Mouse (Mus musculus): ENCODE data around the gene Ptprd.

The Ptprd gene

DNA sequence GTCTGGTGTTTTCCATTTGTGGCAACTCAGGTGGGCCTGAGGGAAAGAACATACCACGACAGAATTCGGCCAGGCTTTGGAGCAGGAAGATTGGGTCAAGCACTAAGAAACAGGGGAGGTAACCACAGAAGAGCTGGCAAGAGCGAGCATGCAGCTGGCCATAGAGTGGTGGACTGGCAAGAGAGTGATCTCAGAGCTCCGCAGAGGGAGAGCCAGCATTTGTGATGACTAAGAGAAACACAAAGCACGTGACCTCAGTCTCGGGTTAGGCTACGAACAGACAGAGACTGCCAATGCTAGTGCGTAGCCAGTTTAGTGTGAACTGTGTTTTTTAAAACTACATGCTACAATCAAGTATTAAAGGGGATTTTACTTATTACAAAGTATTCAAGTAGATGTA, 1042.9 kb downstream of the Ptprd start:
- 59% methylated on average over 8 of the region's 8 CpGs for WGBS

DNA sequence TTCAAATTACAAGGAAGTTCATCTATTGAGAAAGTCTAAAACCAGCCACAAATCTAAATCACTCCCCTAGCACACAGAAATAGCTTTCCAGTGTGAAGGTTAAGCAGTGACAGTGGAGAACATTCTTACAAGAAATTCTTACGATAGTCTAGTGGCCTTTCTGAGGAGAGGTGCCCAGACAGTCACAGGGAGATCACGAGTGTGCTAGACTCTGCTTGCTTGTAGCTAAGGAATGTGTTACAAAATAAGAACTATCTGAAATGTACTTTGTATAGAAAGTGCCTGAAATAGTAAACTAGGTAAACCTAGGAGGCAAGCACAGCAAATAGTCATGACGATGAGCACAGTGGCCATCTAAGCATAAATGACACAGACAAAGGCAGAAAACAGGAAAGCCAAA, 1054.2 kb downstream of the Ptprd start:
- 61% methylated on average over 3 of the region's 3 CpGs for WGBS

DNA sequence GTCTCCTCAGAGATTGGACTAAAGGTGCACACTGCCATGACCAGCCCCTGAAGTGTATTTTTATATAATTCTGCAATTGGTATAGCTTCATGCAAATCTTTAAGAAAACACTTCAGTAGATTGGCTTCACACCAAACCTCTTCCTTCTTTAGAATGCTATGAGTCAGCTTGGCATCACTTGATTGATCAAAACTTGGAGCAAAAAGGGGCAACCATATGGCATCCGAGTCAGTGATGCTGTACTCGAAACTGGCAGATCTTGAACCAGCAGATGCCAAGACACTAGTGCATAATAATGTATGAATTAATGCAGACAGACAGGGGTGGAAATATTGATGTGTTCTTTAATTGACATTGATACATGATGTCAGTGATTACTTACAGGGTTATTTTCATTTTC, 1056.2 kb downstream of the Ptprd start:
- WGBS, result 10% methylated on average over 2 of the region's 2 CpGs

DNA sequence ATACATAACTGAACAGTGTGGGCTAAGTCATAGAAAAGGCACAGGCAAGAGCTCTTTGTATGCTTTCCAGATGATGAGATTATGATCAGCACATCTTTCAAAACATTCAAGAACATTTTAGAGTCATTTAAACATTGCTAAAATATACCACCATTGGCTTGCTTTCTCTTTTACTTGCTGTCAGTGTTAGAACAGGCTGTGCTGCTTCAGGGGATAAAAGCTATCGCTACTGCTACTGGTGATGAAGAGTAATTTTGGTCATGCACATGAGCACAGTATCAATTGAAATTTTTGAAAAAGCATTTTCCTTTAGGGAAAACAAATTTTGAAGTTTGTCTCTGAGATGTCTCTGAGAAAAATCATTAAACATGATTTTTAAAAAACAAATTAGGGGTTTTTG, 1056.7 kb downstream of the Ptprd start:
- WGBS, result 58% methylated on average over 1 of the region's 1 CpGs

DNA sequence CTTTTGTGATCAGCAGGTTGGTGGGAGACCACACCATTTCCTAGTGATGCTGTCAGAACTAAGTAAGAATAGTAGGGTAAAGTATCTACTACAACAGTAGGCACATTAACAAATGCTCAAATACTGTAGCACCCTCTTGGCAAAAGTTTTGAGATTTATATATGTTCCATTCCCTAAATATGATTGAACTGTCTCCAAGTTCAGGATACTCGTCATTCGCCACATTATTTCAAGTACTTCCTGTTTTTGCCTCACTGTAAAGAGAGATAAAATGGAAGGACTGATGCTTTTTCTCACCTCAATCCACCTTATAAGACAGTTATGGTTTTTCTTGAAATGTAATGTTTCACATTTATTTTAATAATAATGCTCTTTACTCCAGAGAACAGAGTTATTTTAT, 1086.9 kb downstream of the Ptprd start:
- WGBS, result 47% methylated on average over 2 of the region's 2 CpGs

DNA sequence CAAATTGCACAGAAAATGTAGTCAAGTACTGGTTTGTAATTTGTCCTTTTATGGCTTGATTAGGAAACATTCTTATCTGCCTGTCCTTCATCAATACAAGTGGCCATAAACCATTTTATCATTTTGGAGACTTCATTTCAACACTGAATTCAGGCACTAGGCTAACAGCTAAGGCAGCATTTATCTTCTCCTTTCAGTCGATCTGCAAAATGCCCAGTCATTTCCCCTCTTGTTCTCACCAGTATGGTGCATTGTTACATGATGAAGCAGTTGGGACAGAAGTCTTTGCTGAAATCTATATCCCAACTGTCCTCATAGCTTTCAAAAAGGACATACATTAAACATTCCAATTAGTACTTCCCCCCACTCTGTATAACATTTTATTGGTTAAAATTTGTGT, 1100.9 kb downstream of the Ptprd start:
- WGBS, result 77% methylated on average over 1 of the region's 1 CpGs

DNA sequence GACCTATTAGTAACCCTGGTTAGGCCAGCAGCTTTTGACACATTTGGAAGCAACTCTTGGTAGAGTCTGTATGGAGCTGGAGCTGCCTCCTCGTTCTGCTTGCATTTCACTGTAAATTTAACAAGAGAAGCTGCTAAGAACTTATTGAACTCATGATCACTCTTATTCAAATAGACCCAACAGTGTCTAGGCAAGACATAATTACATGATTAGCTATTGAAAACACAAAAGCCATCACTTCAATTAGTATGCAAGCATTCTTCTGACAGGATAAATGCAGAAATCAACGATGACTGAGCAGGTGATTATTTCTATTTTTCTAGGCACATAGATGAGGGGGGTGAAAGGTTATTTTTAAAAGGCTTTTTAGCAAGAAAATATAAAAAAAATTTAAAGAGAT, 1104.5 kb downstream of the Ptprd start:
- WGBS, result 60% methylated on average over 2 of the region's 2 CpGs

DNA sequence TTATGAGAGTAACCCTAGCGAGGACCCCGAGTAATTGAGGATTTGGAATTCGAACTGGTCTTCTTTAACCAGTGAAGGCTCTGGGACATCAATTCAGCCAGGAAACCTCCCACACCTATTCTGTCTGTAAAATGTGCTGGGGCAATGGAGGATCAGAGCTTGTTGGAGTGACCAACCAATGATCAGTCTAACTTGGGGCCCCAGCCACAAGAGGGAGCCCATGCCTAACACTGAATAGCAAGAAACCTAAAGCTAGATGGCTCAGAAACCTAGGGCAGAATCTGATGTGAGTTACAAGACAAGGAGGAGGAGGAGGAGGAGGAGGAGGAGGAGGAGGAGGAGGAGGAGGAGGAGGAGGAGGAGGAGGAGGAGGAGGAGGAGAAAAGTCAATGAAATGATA, 1128.6 kb downstream of the Ptprd start:
- 58% methylated on average over 3 of the region's 3 CpGs for WGBS

DNA sequence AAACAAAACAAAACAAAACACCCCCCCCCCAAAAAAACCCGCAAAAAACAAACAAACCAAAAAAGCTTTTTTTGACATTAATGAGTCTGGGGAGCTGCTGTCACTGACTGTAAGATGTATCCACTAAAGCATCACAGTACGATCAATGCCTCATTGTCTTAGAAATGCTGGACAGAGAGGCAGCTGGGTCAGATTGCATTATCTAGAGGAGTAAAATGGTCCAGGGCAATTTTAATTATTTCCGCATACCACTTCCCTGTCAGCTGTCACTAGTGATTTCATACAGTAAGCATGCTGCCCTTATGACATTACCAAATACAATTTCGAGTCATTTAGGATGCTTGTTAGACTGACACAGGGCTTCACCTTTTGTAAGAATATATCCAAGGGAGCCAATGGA, 1134.2 kb downstream of the Ptprd start:
- 74% methylated on average over 4 of the region's 4 CpGs for WGBS

DNA sequence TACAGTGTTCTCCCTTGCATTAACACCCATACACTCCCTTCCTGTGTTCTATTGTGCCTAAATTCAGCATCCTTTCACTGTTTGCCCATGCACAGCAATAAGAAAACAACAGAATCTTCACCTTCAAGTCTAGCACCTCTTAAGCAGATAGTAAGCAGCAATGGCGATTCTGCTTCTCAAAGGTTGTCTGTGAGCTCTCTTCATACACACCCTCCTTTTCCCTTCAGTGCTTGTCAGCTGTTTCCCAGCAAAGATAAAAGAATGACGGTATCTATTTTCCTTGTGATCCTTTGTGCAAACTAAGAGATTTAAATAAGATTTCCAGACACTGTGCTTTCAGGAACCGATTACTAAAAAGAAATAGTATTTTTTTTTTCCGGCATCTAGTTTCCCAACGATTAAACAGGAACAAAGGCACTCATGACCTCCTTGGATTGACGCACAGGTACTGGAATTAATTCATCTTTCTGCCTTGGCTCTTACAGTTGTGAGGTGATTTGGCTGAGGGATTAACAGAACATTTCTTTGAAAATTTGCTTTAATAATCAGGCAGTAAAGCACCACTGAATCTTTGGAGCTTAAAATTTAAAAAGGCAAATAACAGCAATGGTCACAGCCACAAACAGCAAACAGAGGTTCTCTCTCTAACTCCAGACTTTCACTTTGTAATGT, 1161.1 kb downstream of the Ptprd start:
- WGBS, result 44% methylated on average over 6 of the region's 6 CpGs

DNA sequence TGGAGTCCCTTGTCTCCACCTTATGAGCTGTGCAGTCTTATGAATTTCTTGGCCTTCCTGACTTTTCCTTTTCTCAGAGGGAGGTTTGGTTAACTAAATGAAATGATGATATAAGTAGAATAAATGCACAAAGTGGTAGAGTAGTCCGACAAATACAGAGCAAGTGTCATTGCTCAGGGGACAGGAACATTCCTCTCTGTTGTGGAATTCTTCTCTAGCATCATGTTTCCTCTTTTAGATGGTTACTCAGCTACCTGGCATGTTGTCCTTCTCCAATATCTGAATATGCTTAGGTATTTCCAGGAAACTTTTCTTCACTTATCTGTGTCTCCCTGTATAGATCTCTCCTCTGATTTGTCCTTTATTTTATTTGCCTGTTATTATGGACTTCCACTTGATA, 1207.3 kb downstream of the Ptprd start:
- WGBS, result 83% methylated on average over 1 of the region's 1 CpGs

DNA sequence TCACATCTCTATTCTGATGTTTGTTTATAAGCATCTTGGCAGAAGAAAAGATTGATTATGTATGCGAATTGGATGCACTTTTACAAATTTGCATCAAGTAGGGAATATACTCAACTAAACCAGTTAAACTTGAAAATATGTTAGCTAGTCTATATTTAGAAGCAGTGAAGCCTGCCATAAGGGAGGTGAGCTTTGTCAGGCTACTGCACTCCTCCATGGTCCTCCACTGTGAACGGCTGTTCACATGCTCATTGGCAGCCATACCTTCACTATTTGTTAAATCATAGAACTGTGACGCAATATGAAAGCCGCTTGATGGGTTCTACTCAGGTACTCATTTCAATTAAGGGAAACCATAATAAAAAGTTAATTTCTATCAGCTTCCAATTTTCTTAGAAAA, 1215.6 kb downstream of the Ptprd start:
- WGBS, result 70% methylated on average over 4 of the region's 4 CpGs

DNA sequence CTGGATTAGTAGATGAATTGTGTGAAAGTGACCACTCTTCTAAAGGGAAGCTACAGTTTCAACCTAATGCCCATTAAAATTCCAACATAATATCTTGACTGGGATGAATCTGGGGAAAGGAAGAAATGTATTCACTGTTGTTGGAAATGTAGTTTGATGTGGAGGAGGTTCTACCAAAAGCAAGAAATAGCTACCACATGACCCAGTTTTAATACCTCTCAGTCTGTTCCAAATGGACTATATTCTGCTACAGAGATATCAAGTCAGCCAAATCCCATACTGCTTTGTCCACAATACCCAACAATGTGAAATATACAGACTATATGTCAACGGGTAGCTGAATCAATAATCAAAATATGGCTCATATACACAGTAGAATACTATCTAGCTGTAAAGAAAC, 1221.8 kb downstream of the Ptprd start:
- 57% methylated on average over 1 of the region's 1 CpGs for WGBS

DNA sequence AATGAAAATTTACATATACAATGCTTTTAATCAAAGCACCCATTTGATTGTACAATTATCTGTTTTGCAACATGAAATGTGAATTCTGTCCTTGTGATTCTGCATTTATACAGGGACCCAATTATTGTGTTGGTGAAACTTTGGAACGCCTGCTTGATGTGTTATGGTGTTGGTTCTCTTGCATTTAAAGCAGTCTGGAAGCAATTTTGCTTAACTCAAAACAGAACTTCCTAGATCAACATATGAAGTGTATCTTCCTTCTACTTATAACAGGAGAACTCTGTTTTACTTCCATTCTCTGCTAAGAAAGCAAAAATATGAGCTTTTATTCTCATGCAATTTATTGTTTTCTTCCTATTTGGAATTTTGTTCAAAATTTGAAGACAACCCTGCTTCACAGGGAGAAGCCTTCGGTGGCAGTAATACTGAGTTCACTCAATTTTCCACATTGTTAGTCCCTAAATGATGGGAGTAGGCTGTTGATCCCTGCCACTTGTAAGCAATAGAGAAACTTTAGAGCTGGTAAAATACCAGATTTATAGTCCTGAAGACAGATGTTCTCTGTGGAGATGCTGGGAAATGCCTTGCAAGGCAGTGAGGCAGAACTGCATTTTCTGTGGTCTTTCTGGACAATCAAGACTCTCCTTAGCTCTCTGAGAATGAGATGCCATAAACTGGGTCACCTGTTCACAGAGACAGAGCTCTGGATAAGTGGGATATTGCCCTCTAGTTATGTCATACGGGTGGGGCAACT, 1234.5 kb downstream of the Ptprd start:
- WGBS, result 68% methylated on average over 3 of the region's 3 CpGs

DNA sequence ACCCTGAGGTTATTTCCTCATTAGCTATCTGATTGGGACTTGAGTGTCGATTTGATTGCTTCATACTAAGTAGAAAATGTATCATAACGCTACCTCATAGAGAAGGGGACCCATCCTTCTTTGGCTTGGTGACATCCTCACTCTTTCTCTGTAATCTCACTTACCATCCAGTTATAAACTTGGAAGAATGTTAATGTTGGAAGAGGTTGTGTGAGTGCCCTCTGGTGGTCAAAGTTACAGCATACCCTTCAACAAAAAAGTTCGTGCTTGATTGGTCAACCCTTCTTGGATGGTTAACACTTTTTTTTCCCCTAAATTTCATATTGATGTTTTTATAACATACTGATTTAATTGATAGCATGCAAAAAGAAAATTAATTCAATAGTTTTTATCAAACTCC, 1263.5 kb downstream of the Ptprd start:
- 45% methylated on average over 3 of the region's 3 CpGs for WGBS

DNA sequence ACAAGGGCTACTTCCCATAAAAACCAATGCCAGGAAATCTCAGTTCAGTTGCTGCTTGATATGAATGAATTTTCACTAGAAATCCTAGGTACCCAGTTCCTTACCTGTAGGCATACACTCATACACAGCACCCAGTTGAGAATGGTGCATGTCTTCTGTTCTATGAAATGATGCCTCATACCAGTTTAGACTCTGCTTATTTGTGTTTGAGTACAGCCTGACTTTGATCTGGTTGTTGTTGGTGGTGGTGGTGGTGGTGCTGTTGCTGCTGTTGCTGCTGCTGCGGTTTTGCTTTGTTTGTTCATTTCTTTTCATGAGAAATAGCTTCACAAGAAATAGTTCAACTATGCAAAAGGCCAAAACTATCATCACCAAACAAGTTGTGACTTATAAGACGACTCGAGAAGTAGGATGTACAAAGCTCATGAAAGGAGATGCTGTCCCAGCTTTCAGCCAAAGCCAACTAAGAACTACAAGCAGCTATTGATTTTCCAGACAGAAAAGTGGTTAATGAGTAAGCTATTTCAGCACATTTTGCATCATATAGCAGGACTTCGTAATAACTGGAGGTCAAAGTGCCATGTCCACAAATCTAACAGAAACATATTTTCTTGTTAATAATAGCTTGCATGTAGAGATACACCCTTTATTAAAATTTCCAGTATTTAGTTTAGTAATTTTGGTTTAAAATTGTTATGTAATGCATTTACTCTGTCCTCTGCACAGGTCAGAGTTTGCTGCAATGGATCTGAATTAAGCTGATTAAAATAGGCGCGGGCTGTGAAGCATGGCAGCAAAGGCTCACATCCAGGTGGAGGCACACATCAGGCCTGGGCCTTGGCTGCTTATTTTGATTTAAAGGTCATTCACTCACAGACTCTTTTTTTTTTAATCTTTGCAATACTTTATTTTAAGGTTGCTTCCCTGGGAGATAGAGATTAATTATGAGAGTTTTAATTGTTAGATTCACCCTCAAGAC, 1270.1 kb downstream of the Ptprd start:
- 78% methylated on average over 6 of the region's 6 CpGs for WGBS

DNA sequence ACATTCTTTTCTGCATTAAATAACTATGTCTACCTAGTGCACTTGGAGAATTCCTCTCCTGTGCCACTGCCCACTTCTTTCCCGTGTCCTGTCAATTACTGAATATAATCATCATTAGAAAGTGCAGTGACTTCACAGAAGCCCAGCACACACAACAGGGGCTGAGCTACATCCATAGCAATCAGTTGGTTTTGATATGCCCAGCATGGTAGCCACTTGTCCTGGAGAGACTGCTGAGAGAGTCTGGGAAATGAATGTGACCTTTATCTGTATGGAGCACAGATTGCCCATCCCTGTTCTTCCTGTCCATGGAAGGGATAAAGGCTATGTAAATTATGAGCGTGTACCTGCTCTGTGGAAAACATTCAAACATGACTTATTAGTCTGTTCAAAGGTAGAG, 1280.2 kb downstream of the Ptprd start:
- 66% methylated on average over 2 of the region's 2 CpGs for WGBS

DNA sequence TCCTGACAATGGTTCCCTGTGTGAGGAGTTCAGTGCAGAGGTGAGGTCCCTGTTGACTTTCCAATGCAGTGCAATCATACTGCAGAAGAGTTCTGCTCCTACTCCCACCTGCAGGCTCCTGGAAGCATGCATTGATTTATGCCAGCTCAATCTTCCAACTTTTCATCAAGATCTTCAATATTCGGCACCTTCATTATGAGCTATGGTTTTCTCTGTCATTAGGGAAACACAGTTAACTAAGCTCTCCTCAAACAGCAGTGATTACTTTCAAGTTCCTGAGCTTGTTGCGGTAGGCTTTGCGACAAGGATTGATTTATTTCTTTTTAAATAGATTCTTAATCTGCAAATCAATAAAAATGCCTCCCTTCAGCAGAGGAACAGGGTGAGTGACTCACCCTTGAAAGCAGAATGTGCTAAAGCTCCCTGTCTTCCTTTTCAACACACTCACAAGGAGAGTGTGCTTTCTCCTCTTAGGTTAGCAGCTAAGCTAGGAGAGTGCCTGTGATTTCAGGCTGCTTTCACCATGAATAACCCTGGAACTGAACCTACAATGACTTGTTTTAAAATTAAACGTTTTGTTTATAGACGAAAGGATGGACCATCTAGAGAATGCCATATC, 1298.1 kb downstream of the Ptprd start:
- WGBS, result 67% methylated on average over 5 of the region's 5 CpGs

DNA sequence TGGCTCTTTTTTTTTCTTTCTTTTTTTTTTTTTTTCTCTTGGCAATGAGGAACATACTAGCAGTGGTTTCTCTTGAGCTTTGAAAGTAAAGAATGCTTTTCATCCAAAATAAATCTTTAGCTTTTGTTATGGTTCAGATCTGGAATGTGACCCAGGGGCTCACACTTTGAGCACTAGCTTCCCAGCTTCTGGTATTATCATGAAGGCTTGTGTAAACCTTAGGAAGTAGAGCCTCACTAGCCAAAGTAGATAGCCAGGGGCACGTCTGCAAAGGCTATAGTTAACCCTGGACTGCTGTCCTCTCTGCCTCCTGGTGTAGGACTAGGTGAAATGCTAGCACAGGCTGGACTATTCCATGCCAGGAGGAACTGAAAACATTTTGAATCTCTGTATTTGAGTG, 1310.1 kb downstream of the Ptprd start:
- 34% methylated on average over 1 of the region's 1 CpGs for WGBS

DNA sequence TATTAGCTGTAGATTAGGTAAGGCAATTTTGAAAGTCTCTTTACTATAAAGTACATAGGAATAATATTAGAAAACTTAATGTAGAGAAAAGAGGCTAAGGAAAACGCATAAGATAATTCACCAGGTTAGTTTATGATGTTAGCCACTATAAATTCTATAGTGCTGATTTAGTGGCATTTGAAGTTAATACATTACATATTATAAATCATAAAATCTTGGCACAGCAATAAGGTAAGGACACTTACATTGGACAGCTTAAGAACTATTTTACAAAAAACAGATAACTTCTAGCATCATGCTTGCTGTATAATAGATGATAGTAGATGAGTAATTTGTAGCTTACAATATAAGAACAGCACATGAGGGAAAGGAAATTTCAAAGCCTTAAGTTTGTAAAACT, 1322.1 kb downstream of the Ptprd start:
- 95% methylated on average over 1 of the region's 1 CpGs for WGBS

DNA sequence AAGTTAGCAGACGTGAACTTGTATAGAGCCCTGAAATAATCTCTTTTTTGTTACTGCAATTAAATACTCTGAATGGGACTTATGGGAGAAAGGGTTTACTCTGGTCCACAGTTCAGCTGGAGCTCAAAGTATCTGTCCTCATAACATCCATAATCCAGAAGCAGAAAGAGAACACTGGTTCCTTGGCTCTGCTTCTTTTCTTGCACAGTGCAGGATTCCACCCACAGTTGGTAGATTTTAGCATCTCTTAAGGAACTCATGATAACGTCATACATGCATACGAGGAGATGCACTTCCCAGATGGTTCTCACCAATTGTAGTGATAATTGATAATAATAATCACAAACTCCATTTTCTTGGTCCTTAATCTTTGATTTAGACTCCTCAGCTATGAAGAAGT, 1330.2 kb downstream of the Ptprd start:
- WGBS, result 31% methylated on average over 3 of the region's 3 CpGs

DNA sequence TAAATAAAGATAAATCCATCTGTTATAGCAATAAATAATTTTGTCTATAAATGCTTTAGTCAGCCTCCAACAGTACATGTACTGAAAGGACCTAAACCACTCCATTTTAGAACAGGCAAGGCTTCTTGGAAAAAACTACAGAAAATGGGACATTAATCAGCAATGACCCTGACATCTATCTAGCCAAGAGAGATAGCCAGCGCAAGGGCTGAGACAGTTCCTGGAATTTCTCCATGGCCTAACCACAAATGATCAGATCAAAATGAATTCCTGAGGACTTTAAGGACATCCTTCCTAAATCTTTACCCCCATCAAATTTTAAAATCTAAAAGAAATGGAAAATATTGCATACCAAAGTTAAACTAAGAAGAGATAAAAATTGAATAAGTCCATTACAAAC, 1340.8 kb downstream of the Ptprd start:
- 91% methylated on average over 1 of the region's 1 CpGs for WGBS

All from cerebral cortex, adult 2 months (tissue).